Mouse (Mus musculus): ENCODE measurements around the gene Trmt13. TPM values are rescaled to one million over a fixed set of nuclear protein-coding genes. Genes with fewer than 3 reads are reported as not detected.
A peak's percentile ranks its signal among the peaks of the same experiment; 100 is the strongest.

Trmt13 gene
- total RNA-seq, 2 experiments from 2014 or later = 11.2 to 13.0 TPM

DNA sequence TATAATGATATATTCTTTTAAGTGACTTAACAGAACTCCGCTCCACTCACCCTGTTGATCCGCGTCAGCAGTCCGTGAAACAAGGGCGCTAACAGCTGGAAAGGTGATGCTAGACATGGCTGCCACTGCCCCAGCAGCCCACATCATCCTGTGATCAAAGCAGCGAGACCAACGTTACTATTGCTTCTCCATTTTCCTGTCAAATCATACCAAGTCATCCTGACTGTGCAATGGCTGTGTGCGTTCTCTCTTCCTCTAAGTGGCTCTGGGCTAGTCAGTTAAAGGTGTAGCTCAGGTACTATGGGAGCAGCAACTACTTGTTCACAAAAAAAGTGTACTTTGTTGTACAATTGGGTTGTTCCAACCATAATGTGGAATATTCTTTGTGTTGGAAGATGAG lies 20.5 kb upstream of the Trmt13 start:
- no peak for DNase-seq (ENCODE audit: low spot score in 2 of 2)

GRCm38 (mm10) chr3:116634091-116634490 lies 19.7 kb upstream of the Trmt13 start:
- no peak for DNase-seq (ENCODE audit: low spot score in 2 of 2)

DNA sequence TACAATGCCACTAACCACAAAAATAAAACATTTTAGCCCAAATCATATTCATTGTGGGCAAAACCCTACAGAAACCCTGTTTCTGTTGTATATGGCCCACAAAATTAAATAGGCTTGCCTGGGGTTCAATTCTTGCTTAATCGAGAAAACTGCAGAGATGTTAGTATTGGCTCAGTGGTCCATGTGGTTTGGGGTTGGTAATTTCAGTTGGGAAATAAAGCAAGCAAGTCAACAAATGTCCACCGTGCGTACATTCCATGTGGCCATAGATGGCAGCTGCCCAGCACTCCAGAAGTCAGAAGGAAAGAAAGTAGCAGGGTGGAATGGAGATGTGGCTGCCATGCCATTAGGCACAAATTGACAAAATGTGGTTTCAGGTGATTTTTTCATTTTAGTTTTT lies 18.6 kb upstream of the Trmt13 start:
- no peak for DNase-seq (ENCODE audit: low spot score in 2 of 2)

- DNase-seq (ENCODE audit: low spot score in 2 of 2) = no peak
These were observed 17.1 kb upstream of the Trmt13 start for GRCm38 (mm10) chr3:116631459-116631858.

GRCm38 (mm10) chr3:116622641-116623040 lies 8.3 kb upstream of the Trmt13 start:
- no peak for DNase-seq (ENCODE audit: low spot score in 2 of 2)

DNA sequence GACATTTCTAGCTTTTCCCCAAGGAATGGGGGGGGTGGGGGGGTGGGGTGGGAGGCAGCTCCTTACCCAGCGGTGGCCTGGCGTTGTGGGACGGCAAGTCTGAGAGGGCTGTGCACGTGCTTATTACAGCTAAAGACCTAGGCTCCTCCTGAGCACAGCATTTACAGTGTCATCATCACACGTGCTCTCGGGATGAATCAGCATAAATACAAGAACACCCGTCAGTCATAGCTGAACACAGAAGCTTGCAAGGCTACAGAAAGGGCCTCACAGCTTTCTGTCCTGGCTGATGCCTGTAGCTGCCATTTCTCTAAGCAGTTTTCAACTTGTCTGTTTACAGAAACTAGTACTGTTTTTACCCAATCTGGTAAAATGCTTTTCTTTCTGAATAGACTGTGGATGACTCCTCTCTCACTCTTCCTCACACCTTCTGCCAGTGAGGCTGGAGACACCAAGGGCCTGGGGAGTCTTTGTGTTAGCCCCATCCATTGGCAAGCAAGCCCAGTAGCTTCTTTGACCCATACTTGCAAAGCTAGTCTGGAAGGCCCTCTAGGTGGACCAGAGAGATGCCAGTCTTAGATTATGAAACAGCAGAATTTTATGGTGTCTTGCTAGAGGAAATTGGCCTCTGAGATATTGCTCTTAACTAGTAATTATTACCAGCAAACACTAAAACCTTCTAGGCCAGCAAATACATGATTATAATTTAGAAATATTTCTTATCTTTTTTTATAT lies 6.4 kb upstream of the Trmt13 start:
- no peak for DNase-seq (ENCODE audit: low spot score in 2 of 2)

DNA sequence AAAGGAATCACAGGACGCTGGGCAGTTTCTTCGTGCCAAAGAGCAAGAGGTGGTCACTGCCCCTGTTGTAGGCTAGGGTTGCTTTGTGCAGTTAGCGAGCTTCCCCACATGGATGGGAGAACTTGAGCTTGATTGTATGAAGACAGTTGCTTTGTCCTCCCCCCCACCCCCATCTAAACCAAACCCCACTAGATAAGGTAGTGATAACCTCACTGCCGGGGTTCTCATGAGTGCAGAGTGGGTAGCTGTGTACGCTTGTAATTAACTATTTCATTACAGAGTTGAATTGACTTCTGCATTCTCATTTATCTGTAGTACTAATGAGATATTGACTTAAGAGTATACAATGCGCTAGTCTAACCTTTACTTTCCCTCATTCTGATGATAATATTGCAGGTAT lies 4.5 kb upstream of the Trmt13 start:
- no peak for DNase-seq (ENCODE audit: low spot score in 2 of 2)

DNA sequence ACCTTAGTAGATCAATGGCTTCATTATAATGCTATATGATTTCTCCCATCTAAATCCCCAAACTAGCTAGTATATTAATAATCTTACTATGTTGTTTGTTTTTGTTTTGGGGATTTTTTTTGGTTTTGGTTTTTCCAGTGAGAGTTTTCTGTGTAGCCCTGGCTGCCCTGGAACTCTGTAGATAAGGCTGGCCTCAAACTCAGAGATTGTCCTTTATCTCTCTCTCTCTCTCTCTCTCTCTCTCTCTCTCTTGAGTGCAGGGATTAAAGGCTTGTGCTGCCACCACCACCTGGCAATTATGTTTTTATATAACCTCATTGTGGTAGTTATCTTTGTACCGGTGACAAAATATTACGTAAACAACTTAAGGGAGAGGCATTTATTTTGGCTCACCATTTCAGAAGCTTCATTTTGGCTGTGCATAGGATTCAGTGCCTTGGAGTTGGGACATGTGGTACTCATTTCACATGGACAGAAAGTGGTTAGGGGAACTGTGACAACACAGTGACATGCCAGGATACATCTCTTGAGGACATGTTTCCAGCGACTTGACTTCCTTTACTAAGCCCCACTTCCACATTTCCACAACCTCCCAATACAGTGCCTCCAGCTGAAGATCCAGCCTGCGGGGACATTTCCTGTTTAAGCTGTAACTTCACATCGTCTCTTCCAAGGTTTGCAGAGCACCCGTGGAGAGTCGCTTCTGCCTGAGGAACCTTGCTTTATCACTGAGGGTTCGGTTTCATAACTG lies 1.1 kb upstream of the Trmt13 start:
- no peak for DNase-seq (ENCODE audit: low spot score in 2 of 2)

DNA sequence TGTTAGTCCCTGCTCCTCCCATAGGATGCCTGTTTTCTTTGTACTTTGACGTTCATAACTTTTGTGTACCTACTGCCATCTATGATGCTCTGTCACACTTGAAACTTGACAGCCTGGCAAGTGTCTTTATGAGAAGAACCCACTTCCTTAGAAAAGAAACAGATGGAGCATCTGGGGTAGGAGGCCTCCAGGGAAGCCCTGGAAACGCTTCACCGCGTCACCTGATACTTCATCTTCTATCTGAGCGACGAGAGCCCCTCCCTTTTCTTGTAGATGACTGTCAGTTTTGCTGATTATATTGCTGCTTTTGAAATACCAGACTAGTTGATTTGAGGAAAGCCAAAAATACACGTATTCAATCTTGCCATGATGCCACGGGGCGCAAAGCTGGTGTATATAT lies 9.8 kb downstream of the Trmt13 start:
- no peak for DNase-seq (ENCODE audit: low spot score in 2 of 2)

DNA sequence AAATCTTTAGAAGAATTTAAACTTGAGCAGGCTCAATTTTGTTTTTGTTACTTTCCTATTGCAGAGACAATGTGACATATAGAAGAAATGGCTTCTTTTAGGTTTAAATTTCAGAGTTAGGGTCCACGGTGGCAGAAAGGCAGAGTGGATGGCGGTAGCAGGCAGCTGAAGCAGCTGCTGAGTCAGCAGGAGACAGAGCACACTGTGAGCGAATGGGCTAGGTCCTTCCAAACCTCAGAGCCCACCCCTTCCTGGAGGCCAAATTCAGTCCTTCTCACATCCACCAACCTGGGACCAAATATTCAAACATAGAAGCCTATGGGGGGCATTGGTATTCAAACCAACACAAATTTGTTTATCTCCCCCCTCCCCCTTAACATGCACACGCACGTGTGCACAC lies 12.6 kb downstream of the Trmt13 start:
- DNase-seq (ENCODE audit: low spot score in 2 of 2) = no peak

DNA sequence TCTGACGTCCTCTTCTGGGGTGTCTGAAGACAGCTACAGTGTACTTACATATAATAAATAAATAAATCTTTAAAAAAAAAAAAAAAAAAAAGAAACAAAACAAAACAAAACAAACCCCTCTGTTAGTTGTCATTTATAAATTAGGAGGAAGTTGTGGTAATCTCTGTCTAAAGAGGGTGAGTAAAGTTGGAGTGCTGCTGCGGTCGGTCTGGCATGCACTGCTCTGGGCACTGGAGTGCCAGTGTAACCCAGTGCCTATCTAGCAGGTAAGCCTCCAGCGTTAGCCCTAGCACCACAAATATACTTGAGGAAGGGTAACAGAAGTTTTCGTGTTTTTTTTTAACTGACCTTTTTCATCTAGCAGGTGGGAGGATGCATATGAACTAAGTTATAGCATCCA lies 13.4 kb downstream of the Trmt13 start:
- DNase-seq (ENCODE audit: low spot score in 2 of 2) = no peak

DNA sequence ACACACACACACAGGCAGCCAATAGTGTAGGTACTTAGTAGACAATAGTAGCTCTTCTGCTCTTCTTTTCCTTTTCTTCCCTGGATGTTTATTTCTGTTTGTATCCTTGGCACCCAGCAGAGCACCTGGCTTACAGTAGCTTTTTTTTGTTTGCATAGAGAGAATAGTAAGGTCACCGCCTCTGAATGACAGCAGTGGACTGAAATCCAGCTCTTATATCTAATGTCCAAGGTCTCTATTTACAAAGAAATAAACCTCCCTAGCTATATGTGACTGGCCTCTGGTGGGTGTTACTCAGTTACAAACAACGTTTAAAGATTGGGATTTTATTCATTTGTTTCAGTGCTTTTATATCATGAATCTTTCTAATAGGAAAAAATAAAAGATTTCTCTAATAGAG lies 14.7 kb downstream of the Trmt13 start:
- DNase-seq (ENCODE audit: low spot score in 2 of 2) = no peak

DNA sequence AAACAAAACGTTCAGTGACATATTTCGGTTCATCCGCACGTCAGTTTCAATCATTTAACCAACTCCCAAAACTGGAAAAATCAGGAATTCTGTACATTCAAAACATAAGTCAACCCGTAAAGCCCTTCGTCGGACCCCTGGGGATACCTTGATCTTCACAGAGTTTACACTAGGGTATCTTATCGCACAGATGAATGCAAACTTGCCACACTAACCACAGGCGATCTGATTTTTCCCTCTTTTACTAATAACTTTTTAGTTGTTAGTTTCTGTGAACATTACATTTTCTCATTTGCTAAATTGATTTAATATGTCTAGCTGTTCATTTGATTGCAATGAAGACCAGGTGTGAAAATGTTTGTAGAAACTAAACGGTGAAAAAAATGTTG lies 18.8 kb downstream of the Trmt13 start:
- no peak for DNase-seq (ENCODE audit: low spot score in 2 of 2)

DNA sequence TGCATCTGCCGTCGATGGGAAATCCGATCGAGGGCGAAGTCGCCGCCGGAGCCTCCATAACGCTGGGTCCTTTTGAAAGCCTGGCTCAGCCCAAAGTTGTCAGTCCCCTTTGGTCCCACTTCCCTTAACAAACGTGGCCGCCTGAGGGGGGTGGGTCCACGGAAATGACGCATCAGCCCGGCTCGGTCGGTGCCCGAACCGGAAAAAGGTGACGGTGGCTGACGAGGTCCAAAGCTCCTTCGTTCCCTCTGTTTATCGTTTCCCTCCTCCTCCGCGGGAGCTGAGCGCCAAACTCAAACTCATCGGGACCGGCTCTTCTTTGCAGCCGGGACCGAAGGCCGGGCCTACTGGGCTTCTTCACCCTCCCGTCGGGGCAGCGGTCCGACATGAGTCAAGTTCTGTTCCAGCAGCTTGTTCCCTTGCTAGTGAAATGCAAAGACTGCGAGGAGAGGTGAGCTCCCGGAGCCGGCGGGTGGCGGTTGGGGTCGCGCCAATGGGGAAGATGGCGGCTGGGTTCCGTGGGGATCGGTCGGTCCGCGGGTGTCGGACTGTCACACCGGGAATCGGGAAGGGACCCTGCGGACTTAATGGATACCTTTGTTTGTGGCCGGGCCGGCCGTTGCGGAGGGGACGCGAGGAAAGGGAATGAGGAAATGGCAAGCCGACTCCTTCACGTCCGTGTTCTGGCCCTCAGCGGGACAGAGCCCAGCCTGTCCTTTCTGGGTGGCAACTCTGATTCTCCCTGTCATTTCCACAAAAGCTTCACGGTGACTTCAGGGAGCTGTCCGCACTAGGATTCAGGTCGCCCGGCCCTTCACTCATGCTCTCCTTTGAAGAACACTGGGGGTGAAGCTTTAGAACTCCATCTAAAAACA lies 19.4 kb downstream of the Trmt13 start, which contains the start of gene Sass6:
Sass6 (plus strand) TSS at position 255 of the 875 bp plus-strand sequence.
- DNase-seq (ENCODE audit: low spot score in 2 of 2) = peak; percentile 97 to 100

- DNase-seq (ENCODE audit: low spot score in 2 of 2) = no peak
These were observed 20.2 kb downstream of the Trmt13 start for GRCm38 (mm10) chr3:116594076-116594727.

DNA sequence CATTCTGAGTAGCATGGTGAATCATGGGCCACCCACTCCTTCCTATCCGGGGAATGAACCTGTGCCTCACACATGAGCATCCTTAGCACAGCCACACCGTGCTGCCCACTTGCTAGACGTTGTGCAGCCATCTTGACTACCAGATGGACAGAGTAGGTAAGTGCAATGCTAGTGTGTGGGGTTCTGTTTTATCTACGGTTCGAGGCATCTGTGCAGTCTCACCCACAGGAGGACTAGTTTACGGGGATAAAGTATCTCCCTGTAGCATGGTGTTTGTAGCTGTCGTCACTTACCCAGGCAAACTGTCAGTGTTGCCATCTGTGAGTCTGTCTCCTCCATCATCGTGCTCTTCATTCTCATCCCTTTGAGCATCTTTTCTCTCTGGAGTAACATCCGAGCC lies 32.2 kb downstream of the Trmt13 start:
- DNase-seq (ENCODE audit: low spot score in 2 of 2) = no peak

DNA sequence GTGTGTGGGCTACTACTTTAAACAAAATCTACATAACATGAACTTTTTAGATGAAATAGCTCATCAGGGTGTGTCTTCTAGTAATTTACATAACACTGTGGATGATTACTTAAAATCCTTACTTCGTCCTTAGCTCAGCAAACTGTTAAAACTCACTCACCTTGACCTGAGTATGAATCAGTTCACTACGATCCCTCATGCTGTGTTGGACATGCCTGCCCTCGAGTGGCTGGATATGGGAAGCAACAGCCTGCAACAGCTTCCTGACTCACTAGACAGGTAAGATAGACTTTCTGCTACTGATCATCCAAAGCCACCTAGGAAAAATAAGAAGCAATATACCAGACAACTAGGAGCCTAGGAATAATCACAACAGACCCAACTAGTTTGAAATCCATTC lies 37.1 kb downstream of the Trmt13 start:
- DNase-seq (ENCODE audit: low spot score in 2 of 2) = no peak

GRCm38 (mm10) chr3:116570628-116571027 lies 43.8 kb downstream of the Trmt13 start:
- no peak for DNase-seq (ENCODE audit: low spot score in 2 of 2)

- no peak for DNase-seq (ENCODE audit: low spot score in 2 of 2)
These were observed 51.3 kb downstream of the Trmt13 start for GRCm38 (mm10) chr3:116563095-116563492.

DNA sequence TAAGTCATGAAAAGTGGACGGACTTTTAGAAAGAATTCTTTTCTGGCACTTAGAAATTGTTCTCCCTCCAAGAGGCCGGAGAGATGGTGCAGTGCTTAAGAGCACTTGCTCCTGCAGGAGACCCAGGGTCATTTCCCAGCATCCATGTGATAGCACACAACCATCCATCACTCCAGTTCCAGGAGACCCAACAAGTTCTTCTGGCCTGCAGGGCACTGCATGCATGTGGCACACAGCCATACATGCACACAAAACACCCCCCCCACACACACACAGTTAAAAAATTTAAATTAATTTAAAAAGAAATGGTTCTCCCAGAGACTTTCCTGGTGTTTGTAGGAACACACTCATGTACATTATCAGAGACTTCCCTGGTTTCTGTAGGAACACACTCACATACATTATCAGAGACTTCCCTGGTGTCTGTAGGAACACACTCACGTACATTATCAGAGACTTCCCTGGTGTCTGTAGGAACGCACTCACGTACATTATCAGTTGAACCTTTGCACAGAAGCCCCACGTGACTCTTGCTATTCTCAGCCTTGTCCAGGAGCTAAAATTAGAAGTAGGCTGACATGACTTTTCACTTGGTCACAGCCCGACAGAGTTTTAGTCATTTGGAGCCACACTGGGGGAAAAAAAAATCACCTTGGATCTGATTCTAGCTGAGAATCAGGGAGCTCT lies 51.8 kb downstream of the Trmt13 start, which contains the start of gene Lrrc39:
Lrrc39 (plus strand) TSS at position 566 of the 687 bp plus-strand sequence.
- no peak for DNase-seq (ENCODE audit: low spot score in 2 of 2)

All from gastrocnemius, postnatal 4 days (tissue).